Comparison of ENCODE assay signal across 29 mouse cellular contexts in the genomic region with DNA sequence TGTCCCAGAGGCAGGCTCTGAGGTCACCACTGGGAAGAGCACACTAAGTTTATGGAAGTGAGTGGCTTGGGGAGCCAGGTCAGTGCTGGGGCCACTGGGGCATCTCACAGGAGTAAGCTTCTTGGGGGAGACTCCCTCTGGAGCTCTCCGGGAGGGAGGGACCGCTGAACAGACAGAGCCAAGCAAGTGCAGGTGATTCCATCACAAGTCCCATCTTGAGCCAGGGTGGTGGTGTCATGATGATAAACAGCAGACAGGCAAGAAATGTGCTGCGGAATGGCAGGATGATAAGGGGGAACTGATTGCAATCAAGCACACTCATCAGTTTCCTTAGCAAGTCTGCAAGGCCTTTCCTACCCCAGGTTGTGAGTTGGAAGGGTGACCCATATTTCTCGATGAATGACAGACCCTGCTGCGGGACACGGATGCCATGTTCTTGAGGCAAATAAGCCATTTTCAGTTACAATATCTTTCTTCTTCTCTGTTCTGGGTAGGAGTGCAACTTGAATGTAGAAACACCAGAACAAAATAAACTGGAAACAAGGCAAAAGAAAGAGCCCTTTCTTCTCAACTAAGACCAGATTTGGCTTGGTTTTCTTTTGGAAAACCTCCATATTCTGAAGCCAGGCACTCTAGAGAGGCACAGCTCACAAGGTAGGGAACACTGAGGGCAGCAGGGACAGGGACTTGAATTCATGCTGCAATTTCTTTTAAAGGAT. TPM values are rescaled to one million over a fixed set of nuclear protein-coding genes. Genes with fewer than 3 reads are reported as not detected.
A peak's percentile ranks its signal among the peaks of the same experiment; 100 is the strongest.
DNase-seq lines count a peak whose midpoint lies in the region; ATAC-seq and TF ChIP-seq lines count a peak whose summit lies in the region.
"Had no signal": no experiment of that assay in that cellular context is flagged by ENCODE, and none has a peak within 500 bp of the region (broad histone marks: within the 10 kb centered on the region; RNA-seq: fewer than 3 reads in every experiment).

No protein-coding gene starts in this region.

- H3K4me2 ChIP-seq in hindbrain, embryonic 15.5 days, result no peak overlapping the region
- H3K4me2 ChIP-seq: hindbrain, embryonic 13.5 days; kidney, embryonic 15.5 days; liver, embryonic 11.5 days had no signal

- H3K4me3 ChIP-seq in hindbrain, embryonic 15.5 days, result no peak overlapping the region
- no peak overlapping the region for H3K4me3 ChIP-seq in hindbrain, embryonic 10.5 days
- no peak overlapping the region for H3K4me3 ChIP-seq in cortical plate, adult 2 months (ENCODE audit: insufficient read depth, low read length)
- H3K4me3 ChIP-seq in gastrocnemius, adult 2 months, result no peak overlapping the region
- H3K4me3 ChIP-seq: heart, adult 2 months; hindbrain, embryonic 13.5 days; kidney, embryonic 15.5 days; limb, embryonic 10.5 days; megakaryocyte, embryonic 14.5 days had no signal

- intact Hi-C loops in gastrocnemius, adult 2 months (cut with DNase I), result no loop called here

- no peaks in the 10 kb centered on the region for H3K9me3 ChIP-seq in hindbrain, embryonic 15.5 days
- no peaks in the 10 kb centered on the region for H3K9me3 ChIP-seq in hindbrain, embryonic 10.5 days
- H3K9me3 ChIP-seq: hindbrain, embryonic 13.5 days; kidney, embryonic 15.5 days; limb, embryonic 10.5 days had no signal

- WGBS in hindbrain, embryonic 15.5 days, result 76% methylated on average over 6 of the region's 6 CpGs
- WGBS in hindbrain, embryonic 10.5 days, result 90% methylated on average over 6 of the region's 6 CpGs

- DNase-seq in hindbrain, embryonic 10.5 days (ENCODE audit: low spot score), result no peak
- DNase-seq in right cerebral cortex, adult 18-20 months, result peak; percentile 26
- no peak for DNase-seq in right cerebral cortex, postnatal 4 days
- DNase-seq in gastrocnemius, adult 2 months, result no peak
- DNase-seq in thymus, postnatal 4 days, result no peak
- DNase-seq: adrenal gland, adult 8-10 months; cerebellum, postnatal 10 days; embryo, embryonic 11 days; gastrocnemius, postnatal 14 days; heart, adult 2 months; lung, adult 18-20 months; lung, postnatal 14 days; retina, postnatal 1 day; thymus, adult 18-20 months had no signal

- ATAC-seq in hindbrain, embryonic 15.5 days (ENCODE audit: low FRiP score, low read depth), result no peak
- ATAC-seq: intestine, embryonic 16.5 days; midbrain, embryonic 16.5 days had no signal

- peaks cover 8% of the 10 kb centered on the region for H3K4me1 ChIP-seq in hindbrain, embryonic 15.5 days (replicated peaks)
- peaks cover 7% of the 10 kb centered on the region; the same call in 1 of the 2 replicates for H3K4me1 ChIP-seq in hindbrain, embryonic 10.5 days (replicated peaks)
- H3K4me1 ChIP-seq in cortical plate, adult 2 months (ENCODE audit: control insufficient read depth, insufficient read depth, low read length), result peaks cover under 1% of the 10 kb centered on the region

- H3K27me3 ChIP-seq in hindbrain, embryonic 15.5 days, result no peaks in the 10 kb centered on the region
- H3K27me3 ChIP-seq in hindbrain, embryonic 10.5 days (ENCODE audit: insufficient read depth, poor library complexity, severe bottlenecking), result peaks cover 18% of the 10 kb centered on the region
- H3K27me3 ChIP-seq: hindbrain, embryonic 13.5 days; kidney, embryonic 15.5 days had no signal

- peak overlapping the region; percentile 47; the same call in 1 of the 2 replicates for H3K27ac ChIP-seq in hindbrain, embryonic 15.5 days (replicated peaks)
- H3K27ac ChIP-seq in hindbrain, embryonic 10.5 days, result no peak overlapping the region
- peak overlapping the region; percentile 58 for H3K27ac ChIP-seq in cortical plate, adult 2 months (ENCODE audit: insufficient read depth, low read length)
- no peak overlapping the region for H3K27ac ChIP-seq in gastrocnemius, adult 2 months
- H3K27ac ChIP-seq: heart, adult 2 months; hindbrain, embryonic 13.5 days; kidney, embryonic 15.5 days; limb, embryonic 10.5 days had no signal

- H3K36me3 ChIP-seq in hindbrain, embryonic 15.5 days, result no peaks in the 10 kb centered on the region
- no peaks in the 10 kb centered on the region for H3K36me3 ChIP-seq in hindbrain, embryonic 10.5 days
- H3K36me3 ChIP-seq: hindbrain, embryonic 13.5 days; kidney, embryonic 15.5 days; limb, embryonic 10.5 days had no signal

- no peak for TF ChIP-seq CTCF in cortical plate, adult 2 months (IDR thresholded peaks at IDR 0.05; ENCODE audit: extremely low read depth, insufficient read depth, low read length)
- TF ChIP-seq CTCF in gastrocnemius, adult 2 months (IDR thresholded peaks at IDR 0.05), result no peak

- no peak overlapping the region for H3K9ac ChIP-seq in hindbrain, embryonic 15.5 days
- H3K9ac ChIP-seq: hindbrain, embryonic 13.5 days; kidney, embryonic 15.5 days had no signal

- no peak for TF ChIP-seq POLR2A in cortical plate, adult 2 months (IDR thresholded peaks at IDR 0.05; ENCODE audit: extremely low read depth, insufficient read depth, low read length)

RNA-seq across cellular contexts. Expression of a gene that starts 7.4 kb away (rescaled TPM):
- 8.2 and 8.4 TPM in 2 replicates for polyA plus RNA-seq in hindbrain, embryonic 15.5 days (2015; fragmentation: Nextera tagmentation; extraction: Ambion mirVana)
- polyA plus RNA-seq in hindbrain, embryonic 10.5 days (2016; fragmentation: Nextera tagmentation; extraction: Ambion mirVana), result 8.8 and 14.1 TPM in 2 replicates
- 76.7 and 88.6 TPM in 2 replicates for polyA plus RNA-seq in cortical plate, adult 2 months (2012; rRNA removed)
- 1 to 10 TPM; 5.7 to 6.1 TPM for total RNA-seq in gastrocnemius, adult 2 months (2021)

RNA-seq across cellular contexts. Expression of a gene that starts 45.3 kb away (rescaled TPM):
- not detected in 2 replicates for polyA plus RNA-seq in hindbrain, embryonic 15.5 days (2015; fragmentation: Nextera tagmentation; extraction: Ambion mirVana)
- polyA plus RNA-seq in hindbrain, embryonic 10.5 days (2016; fragmentation: Nextera tagmentation; extraction: Ambion mirVana), result not detected in 2 replicates
- not detected in 2 replicates for polyA plus RNA-seq in cortical plate, adult 2 months (2012; rRNA removed)
- not detected for total RNA-seq in gastrocnemius, adult 2 months (2021)
- total RNA-seq: adrenal gland, adult 8-10 months; gastrocnemius, postnatal 14 days; heart, adult 2 months; left cerebral cortex, adult 18-20 months had no signal
- polyA plus RNA-seq: C2C12; embryonic facial prominence, embryonic 14.5 days; heart, adult 2 months; heart, postnatal 0 days; hindbrain, embryonic 13.5 days; intestine, embryonic 16.5 days; kidney, embryonic 15.5 days; large intestine, adult 2 months; limb, embryonic 10.5 days; liver, embryonic 11.5 days; midbrain, embryonic 16.5 days; urinary bladder, adult 2 months had no signal

Comparison
In these comparisons a context has a peak if more than half of its experiments do, and no peak if none do; other contexts are left out.
1. H3K27ac ChIP-seq: peak in hindbrain, embryonic 15.5 days (single experiment) and cortical plate, adult 2 months (single experiment); none in hindbrain, embryonic 10.5 days (single experiment) and gastrocnemius, adult 2 months (single experiment).